Mouse (Mus musculus) liver, adult 2 months (tissue): ENCODE results near the gene Tmem236.

ENCODE experiments used
- CTCF ChIP-seq: fragments of 200-500 bp; IDR thresholded peaks from 2 replicates; pipeline ENCODE4 v1.5.1; 2011; ENCODE audit warnings: low read depth, low read length, control low read depth
- POLR2A ChIP-seq: fragments of 200-500 bp; IDR thresholded peaks from 2 replicates; pipeline ENCODE4 v1.6.1; 2011; ENCODE audit warnings: low read length, control low read depth; ENCODE audit not compliant: insufficient read depth; ENCODE audit errors: extremely low read depth

GRCm38 (mm10) chr2:14140044-14140443 lies 34.3 kb upstream of the Tmem236 start:
- TF ChIP-seq POLR2A (no peak), CTCF (no peak)
